ENCODE assay signal across 8 mouse cellular contexts in genomic region chr14:47472743-47473546, GRCm38 (mm10). TPM values are rescaled to one million over a fixed set of nuclear protein-coding genes. Genes with fewer than 3 reads are reported as not detected.
DNase-seq lines count a peak whose midpoint lies in the region; ATAC-seq lines count a peak whose summit lies in the region.

No protein-coding gene starts in this region.

- DNase-seq in adrenal gland, postnatal 36 days, result peak; percentile 73 to 75
- DNase-seq in heart, adult 9 months (ENCODE audit: low spot score in 2 of 2), result peak; percentile 64 to 67
- DNase-seq in telencephalon, adult 2 months (ENCODE audit: low read depth, low spot score), result peak; percentile 38

- peak; percentile 74 for ATAC-seq in CD4-positive, CD25-positive, alpha-beta regulatory T cell, adult 4 months
- ATAC-seq in embryonic facial prominence, embryonic 12.5 days (ENCODE audit: insufficient number of reproducible peaks, insufficient read depth, low FRiP score, low TSS enrichment), result peak; percentile 47
- peak; percentile 82 for ATAC-seq in kidney, embryonic 15.5 days (replicated peaks; ENCODE audit: low FRiP score)
- ATAC-seq in liver, embryonic 15.5 days (ENCODE audit: insufficient read depth), result peak; percentile 80
- peak; percentile 86 for ATAC-seq in neural tube, embryonic 12.5 days (ENCODE audit: low FRiP score, low read depth)

- peak overlapping the region; percentile 77 for H3K4me3 ChIP-seq in embryonic facial prominence, embryonic 12.5 days
- H3K4me3 ChIP-seq in kidney, embryonic 15.5 days (replicated peaks), result peak overlapping the region; percentile 98
- peak overlapping the region; percentile 100 for H3K4me3 ChIP-seq in liver, embryonic 15.5 days (replicated peaks)
- H3K4me3 ChIP-seq in neural tube, embryonic 12.5 days, result peak overlapping the region; percentile 90

- H3K27ac ChIP-seq in embryonic facial prominence, embryonic 12.5 days, result peak overlapping the region; percentile 85
- peak overlapping the region; percentile 85 for H3K27ac ChIP-seq in kidney, embryonic 15.5 days
- H3K27ac ChIP-seq in liver, embryonic 15.5 days (replicated peaks), result peak overlapping the region; percentile 99
- H3K27ac ChIP-seq in neural tube, embryonic 12.5 days, result peak overlapping the region; percentile 74

- H3K9ac ChIP-seq in embryonic facial prominence, embryonic 12.5 days, result peak overlapping the region; percentile 89
- peak overlapping the region; percentile 98 for H3K9ac ChIP-seq in kidney, embryonic 15.5 days
- peak overlapping the region; percentile 100 for H3K9ac ChIP-seq in liver, embryonic 15.5 days
- peak overlapping the region; percentile 93 for H3K9ac ChIP-seq in neural tube, embryonic 12.5 days

- peak overlapping the region; percentile 53 for H3K4me2 ChIP-seq in embryonic facial prominence, embryonic 12.5 days (replicated peaks)
- peak overlapping the region; percentile 79 for H3K4me2 ChIP-seq in kidney, embryonic 15.5 days
- H3K4me2 ChIP-seq in liver, embryonic 15.5 days, result peak overlapping the region; percentile 73
- peak overlapping the region; percentile 74 for H3K4me2 ChIP-seq in neural tube, embryonic 12.5 days (replicated peaks)

- H3K36me3 ChIP-seq in embryonic facial prominence, embryonic 12.5 days, result no peaks in the 10 kb centered on the region
- no peaks in the 10 kb centered on the region for H3K36me3 ChIP-seq in kidney, embryonic 15.5 days
- peaks cover 19% of the 10 kb centered on the region for H3K36me3 ChIP-seq in liver, embryonic 15.5 days (replicated peaks)
- no peaks in the 10 kb centered on the region for H3K36me3 ChIP-seq in neural tube, embryonic 12.5 days

- no peaks in the 10 kb centered on the region for H3K9me3 ChIP-seq in embryonic facial prominence, embryonic 12.5 days
- H3K9me3 ChIP-seq in kidney, embryonic 15.5 days (replicated peaks), result no peaks in the 10 kb centered on the region
- H3K9me3 ChIP-seq in liver, embryonic 15.5 days (replicated peaks), result no peaks in the 10 kb centered on the region
- no peaks in the 10 kb centered on the region for H3K9me3 ChIP-seq in neural tube, embryonic 12.5 days

- 4% methylated on average over 42 of the region's 69 CpGs for WGBS in embryonic facial prominence, embryonic 12.5 days
- 1% methylated on average over 69 of the region's 69 CpGs for WGBS in kidney, embryonic 15.5 days
- under 1% methylated on average over 68 of the region's 69 CpGs for WGBS in liver, embryonic 15.5 days (ENCODE audit: insufficient replicate concordance)
- 2% methylated on average over 69 of the region's 69 CpGs for WGBS in neural tube, embryonic 12.5 days

- H3K27me3 ChIP-seq in embryonic facial prominence, embryonic 12.5 days, result no peaks in the 10 kb centered on the region
- H3K27me3 ChIP-seq in kidney, embryonic 15.5 days, result no peaks in the 10 kb centered on the region
- H3K27me3 ChIP-seq in liver, embryonic 15.5 days, result no peaks in the 10 kb centered on the region
- H3K27me3 ChIP-seq in neural tube, embryonic 12.5 days (replicated peaks), result no peaks in the 10 kb centered on the region

- H3K4me1 ChIP-seq in embryonic facial prominence, embryonic 12.5 days, result peaks cover 12% of the 10 kb centered on the region
- H3K4me1 ChIP-seq in kidney, embryonic 15.5 days, result peaks cover 17% of the 10 kb centered on the region
- peaks cover 46% of the 10 kb centered on the region for H3K4me1 ChIP-seq in liver, embryonic 15.5 days (replicated peaks)
- H3K4me1 ChIP-seq in neural tube, embryonic 12.5 days, result peaks cover 4% of the 10 kb centered on the region; the same call in 1 of the 2 replicates

RNA-seq across cellular contexts. Expression of gene Fbxo34, which starts 22.7 kb away (rescaled TPM):
- polyA plus RNA-seq in CD4-positive, CD25-positive, alpha-beta regulatory T cell, adult 4 months (2017; shearing (Covaris generic)), result 10 to 100 TPM in 1 of 2 experiments, 1 to 10 TPM in 1; 9.5 to 16.1 TPM
- 10 to 100 TPM; 27.5 to 38.2 TPM for total RNA-seq in adrenal gland, postnatal 36 days (2021)
- 23.5 and 26.5 TPM in 2 replicates for polyA plus RNA-seq in embryonic facial prominence, embryonic 12.5 days (2016; fragmentation: Nextera tagmentation; extraction: Ambion mirVana)
- polyA plus RNA-seq in kidney, embryonic 15.5 days (2015; fragmentation: Nextera tagmentation; extraction: Ambion mirVana), result 20.6 and 23.7 TPM in 2 replicates
- 40.4 and 46.5 TPM in 2 replicates for polyA plus RNA-seq in liver, embryonic 15.5 days (2015; fragmentation: Nextera tagmentation; extraction: Ambion mirVana)
- polyA plus RNA-seq in neural tube, embryonic 12.5 days (2016; fragmentation: Nextera tagmentation; extraction: Ambion mirVana), result 24.4 and 25.7 TPM in 2 replicates

RNA-seq across cellular contexts. Expression of gene Dlgap5, which starts 54.7 kb away (rescaled TPM):
- 10 to 100 TPM; 11.4 to 13.0 TPM for polyA plus RNA-seq in CD4-positive, CD25-positive, alpha-beta regulatory T cell, adult 4 months (2017; shearing (Covaris generic))
- total RNA-seq in adrenal gland, postnatal 36 days (2021), result 1 to 10 TPM; 1.7 to 3.2 TPM
- 52.7 and 57.9 TPM in 2 replicates for polyA plus RNA-seq in embryonic facial prominence, embryonic 12.5 days (2016; fragmentation: Nextera tagmentation; extraction: Ambion mirVana)
- polyA plus RNA-seq in kidney, embryonic 15.5 days (2015; fragmentation: Nextera tagmentation; extraction: Ambion mirVana), result 47.8 and 53.9 TPM in 2 replicates
- polyA plus RNA-seq in liver, embryonic 15.5 days (2015; fragmentation: Nextera tagmentation; extraction: Ambion mirVana), result 50.8 and 51.3 TPM in 2 replicates
- 36.1 and 40.0 TPM in 2 replicates for polyA plus RNA-seq in neural tube, embryonic 12.5 days (2016; fragmentation: Nextera tagmentation; extraction: Ambion mirVana)

Comparison
In these comparisons a context has a peak if more than half of its experiments do, and no peak if none do; other contexts are left out.
1. Peak in every context shown above with its lines: DNase-seq, ATAC-seq, H3K4me3 ChIP-seq and H3K27ac ChIP-seq.